Mouse (Mus musculus): ENCODE measurements at regions not wholly inside any gene's neighbourhood (a gene's known extent, or its start where the extent isn't known, plus 50 kb on each side); places are given as distances from the start of the nearest gene placed in this dataset.

DNA sequence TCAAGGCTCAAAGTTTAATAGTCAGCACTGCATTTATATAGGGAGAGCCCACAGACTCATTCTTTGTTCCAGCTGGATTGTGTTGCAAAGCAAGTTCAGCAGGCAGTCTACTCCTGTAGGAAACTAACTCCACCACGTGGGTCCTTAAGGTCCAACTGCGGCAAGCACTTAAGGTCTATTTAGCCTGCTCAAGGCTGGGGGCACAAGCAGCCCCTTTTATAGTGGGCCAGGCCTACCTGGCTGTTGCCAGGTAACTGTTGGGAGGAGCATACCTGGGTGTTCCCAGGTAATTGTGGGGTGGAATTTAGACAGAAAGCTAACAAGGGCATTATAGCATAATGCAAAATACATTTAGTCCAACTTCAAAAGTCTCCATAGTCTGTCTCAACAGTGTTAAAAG, 126.5 kb downstream of the Emp1 start:
- H3K4me2 ChIP-seq = no peak overlapping the region
- no peak overlapping the region for H3K4me3 ChIP-seq
- WGBS = 69% methylated on average over 2 of the region's 2 CpGs
- no peaks in the 10 kb centered on the region for H3K36me3 ChIP-seq (replicated peaks)
- ATAC-seq (replicated peaks) = no peak
- no peak overlapping the region for H3K9ac ChIP-seq
- H3K27me3 ChIP-seq (replicated peaks) = no peaks in the 10 kb centered on the region
- H3K9me3 ChIP-seq = no peaks in the 10 kb centered on the region
- H3K4me1 ChIP-seq = no peaks in the 10 kb centered on the region
- no peak overlapping the region for H3K27ac ChIP-seq

DNA sequence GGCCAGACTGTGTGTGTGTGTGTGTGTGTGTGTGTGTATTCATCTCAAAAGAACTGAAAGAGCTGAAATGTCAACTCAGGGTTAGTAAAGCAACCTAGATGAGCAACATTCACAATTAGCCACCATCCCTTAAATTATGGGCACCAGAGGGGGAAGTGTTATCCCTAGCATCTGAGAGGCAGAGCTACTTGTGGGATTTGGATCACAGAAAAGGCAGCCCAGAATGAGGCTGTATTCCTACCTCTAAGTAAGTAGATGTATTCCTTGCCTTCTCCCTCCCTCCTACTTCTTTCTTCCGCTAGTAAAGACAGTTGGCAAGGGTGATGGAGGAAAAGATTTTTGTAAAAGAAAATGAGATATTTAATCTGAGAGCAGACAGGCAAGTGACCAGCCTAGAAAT, 131.6 kb downstream of the Emp1 start:
- 91% methylated on average over 1 of the region's 1 CpGs for WGBS
- H3K9ac ChIP-seq = no peak overlapping the region
- no peaks in the 10 kb centered on the region for H3K9me3 ChIP-seq
- no peak for ATAC-seq (replicated peaks)
- H3K4me2 ChIP-seq = no peak overlapping the region
- no peaks in the 10 kb centered on the region for H3K36me3 ChIP-seq (replicated peaks)
- no peak overlapping the region for H3K27ac ChIP-seq
- no peaks in the 10 kb centered on the region for H3K4me1 ChIP-seq
- no peaks in the 10 kb centered on the region for H3K27me3 ChIP-seq (replicated peaks)
- no peak overlapping the region for H3K4me3 ChIP-seq

DNA sequence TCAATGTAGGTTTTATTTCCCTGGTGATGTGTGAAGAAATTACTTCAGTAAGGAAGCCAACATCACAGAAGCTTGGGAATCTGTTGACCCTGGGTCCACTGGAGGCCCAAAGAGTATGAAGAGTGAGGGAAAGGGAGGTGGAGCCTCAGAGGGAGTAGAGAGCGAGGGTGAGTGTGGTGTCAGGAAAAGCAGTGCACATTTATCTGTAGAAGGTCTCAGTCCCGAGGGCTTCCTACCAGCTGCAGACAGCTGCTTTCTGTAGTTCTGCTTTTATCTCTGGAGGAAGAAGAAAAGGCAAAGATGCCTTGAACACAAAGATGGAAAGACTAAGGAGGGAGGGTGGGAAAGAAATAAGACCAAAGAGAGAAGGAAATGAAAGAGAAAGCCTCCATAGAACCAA, 133.5 kb downstream of the Emp1 start:
- no peaks in the 10 kb centered on the region for H3K27me3 ChIP-seq (replicated peaks)
- no peaks in the 10 kb centered on the region for H3K9me3 ChIP-seq
- no peak overlapping the region for H3K9ac ChIP-seq
- no peak for ATAC-seq (replicated peaks)
- WGBS = 83% methylated on average over 2 of the region's 2 CpGs
- H3K4me2 ChIP-seq = no peak overlapping the region
- no peaks in the 10 kb centered on the region for H3K36me3 ChIP-seq (replicated peaks)
- no peak overlapping the region for H3K27ac ChIP-seq
- H3K4me1 ChIP-seq = no peaks in the 10 kb centered on the region
- no peak overlapping the region for H3K4me3 ChIP-seq

DNA sequence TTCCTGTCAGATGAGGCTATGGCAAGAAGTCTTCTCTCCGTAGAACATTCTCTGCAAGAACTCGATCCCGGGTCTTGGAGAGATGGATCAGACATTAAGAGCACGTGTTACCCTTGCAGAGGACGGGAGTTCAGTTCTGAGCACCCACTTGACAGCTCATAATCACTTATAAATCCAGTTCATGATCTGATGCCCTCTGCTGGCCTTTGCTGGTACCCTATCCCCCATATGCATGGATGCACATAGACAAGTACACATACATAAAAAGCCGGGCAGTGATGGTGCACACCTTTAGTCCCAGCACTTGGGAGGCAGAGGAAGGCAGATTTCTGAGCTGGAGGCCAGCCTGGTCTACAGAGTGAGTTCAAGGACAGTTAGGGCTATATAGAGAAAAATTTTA, 136.2 kb downstream of the Emp1 start:
- Histone ChIP-seq H3K4me2 (no peak overlapping the region), H3K27ac (no peak overlapping the region), H3K4me1 (no peaks in the 10 kb centered on the region), H3K36me3 (replicated peaks) (no peaks in the 10 kb centered on the region), H3K27me3 (replicated peaks) (no peaks in the 10 kb centered on the region), H3K4me3 (no peak overlapping the region), H3K9ac (no peak overlapping the region), H3K9me3 (no peaks in the 10 kb centered on the region)
- 87% methylated on average over 6 of the region's 6 CpGs for WGBS
- no peak for ATAC-seq (replicated peaks)

DNA sequence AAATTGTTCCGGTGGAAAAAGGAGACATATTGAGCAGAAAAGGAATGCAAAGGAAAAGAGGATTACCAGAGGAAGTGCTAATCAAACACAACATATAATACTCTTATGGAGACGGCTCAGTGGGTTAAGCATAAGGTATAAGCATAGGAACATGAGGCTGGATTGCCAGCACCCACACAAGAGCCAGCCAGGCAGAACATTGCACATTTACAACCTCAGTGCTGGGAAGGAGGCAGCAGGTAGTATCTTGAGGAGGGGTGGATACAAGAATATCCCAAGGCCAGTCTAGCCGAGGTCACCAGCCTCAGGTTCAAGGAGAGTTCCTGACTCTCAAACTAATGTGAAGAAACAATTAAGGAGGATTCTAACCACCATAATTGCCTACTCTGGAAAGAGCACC, 138.0 kb downstream of the Emp1 start:
- Histone ChIP-seq H3K4me1 (no peaks in the 10 kb centered on the region), H3K27me3 (replicated peaks) (no peaks in the 10 kb centered on the region), H3K9me3 (no peaks in the 10 kb centered on the region), H3K4me3 (no peak overlapping the region), H3K36me3 (replicated peaks) (no peaks in the 10 kb centered on the region), H3K9ac (no peak overlapping the region), H3K4me2 (no peak overlapping the region), H3K27ac (no peak overlapping the region)
- 60% methylated on average over 3 of the region's 3 CpGs for WGBS
- no peak for ATAC-seq (replicated peaks)

DNA sequence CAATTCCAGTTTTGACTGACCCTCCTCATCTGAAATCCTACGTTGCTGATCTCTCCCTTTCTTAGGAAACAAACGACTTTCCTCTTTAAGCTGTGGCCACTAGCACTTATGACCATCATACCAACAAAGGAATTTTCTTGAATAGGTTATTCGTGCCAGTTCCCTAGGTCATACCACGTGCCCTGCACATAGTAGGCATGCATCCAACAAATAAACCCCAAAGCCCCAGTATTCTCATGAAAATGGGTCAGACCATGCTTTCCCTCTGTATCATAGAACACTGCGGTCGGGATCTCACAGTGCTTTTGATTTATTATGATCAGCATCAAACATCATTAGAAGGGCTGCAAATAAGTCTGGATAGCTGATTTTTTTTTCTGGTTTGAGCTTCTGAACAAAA, 139.4 kb downstream of the Emp1 start:
- Histone ChIP-seq H3K4me2 (no peak overlapping the region), H3K4me1 (no peaks in the 10 kb centered on the region), H3K36me3 (replicated peaks) (no peaks in the 10 kb centered on the region), H3K4me3 (no peak overlapping the region), H3K9me3 (no peaks in the 10 kb centered on the region), H3K27ac (no peak overlapping the region), H3K9ac (no peak overlapping the region), H3K27me3 (replicated peaks) (no peaks in the 10 kb centered on the region)
- 80% methylated on average over 6 of the region's 6 CpGs for WGBS
- ATAC-seq (replicated peaks) = no peak

DNA sequence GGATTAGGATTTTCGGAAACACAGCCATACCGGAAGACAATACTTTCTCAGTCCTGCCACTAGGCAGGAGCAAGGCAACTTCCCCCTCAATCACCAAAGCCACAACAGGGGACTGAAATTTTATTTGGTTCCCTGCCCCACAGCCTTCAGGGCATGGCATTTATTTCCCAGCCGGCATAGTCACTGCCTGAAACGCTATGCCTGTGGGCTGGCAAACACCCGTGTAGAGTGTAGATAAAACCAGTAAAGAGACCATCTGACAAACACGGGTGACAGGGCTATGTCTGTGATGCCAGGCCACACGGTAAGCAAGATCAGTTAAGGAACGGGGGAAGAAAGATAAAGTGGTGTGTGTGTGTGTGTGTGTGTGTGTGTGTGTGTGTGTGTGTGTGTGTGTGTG, 140.1 kb downstream of the Emp1 start:
- Histone ChIP-seq H3K27me3 (replicated peaks) (no peaks in the 10 kb centered on the region), H3K4me2 (no peak overlapping the region), H3K36me3 (replicated peaks) (no peaks in the 10 kb centered on the region), H3K9me3 (no peaks in the 10 kb centered on the region), H3K4me3 (no peak overlapping the region), H3K9ac (no peak overlapping the region), H3K27ac (no peak overlapping the region), H3K4me1 (no peaks in the 10 kb centered on the region)
- no peak for ATAC-seq (replicated peaks)
- 67% methylated on average over 8 of the region's 8 CpGs for WGBS

DNA sequence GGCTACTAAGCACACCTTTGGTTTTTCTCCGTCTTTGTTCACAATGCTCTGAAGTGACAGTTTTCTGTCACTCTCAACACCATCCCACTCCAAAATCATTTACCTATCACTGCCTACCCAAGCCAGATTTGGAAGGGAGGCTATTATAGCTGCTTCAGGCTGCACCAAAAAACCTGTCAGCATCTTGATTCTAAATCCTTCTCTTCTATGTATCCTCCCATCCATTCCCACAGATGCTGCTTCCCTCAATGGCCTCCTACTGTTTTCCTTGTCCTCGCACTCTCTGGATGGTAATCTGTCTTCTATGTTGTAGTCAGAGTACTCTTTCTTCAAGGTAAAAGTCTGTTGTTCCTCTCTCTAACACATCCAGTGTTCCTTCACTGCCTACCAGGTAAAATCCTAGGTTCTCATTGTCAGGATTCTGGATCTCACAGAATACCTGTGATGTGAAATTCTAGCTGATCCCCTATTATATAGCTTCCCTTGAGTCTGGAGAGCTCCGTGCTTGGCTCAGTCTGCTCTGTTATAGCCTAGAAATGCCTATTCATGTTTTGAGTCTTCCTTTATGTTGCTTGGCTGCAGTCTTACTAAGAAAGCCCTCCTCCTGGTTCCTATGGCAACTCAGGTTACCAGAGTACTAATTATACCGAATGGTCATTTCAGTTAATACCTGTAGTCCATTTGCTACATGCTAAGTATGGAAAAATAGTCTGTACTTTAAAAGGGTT, 156.5 kb downstream of the Emp1 start:
- H3K27ac ChIP-seq = no peak overlapping the region
- peak; percentile 67; the same call in 1 of the 2 replicates for ATAC-seq (replicated peaks)
- WGBS = 33% methylated on average over 4 of the region's 4 CpGs

DNA sequence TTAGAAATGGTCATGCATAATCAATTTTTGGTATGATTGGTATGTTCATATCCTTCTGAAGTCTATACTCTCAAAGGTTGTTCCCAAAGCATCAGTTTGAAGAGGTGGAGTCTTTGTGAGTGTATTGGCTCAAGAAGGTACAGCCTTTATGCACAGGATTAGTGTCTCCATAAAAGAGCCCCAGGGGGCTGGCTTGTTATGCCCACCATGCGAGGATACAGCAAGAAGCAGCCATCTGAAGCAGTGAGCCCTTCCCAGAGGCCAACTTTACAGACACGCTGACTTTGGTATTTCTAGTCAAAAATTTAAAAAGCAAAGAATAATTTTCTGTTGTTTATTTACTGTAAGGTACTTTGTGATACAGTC, 157.1 kb downstream of the Emp1 start:
- WGBS = 18% methylated on average over 2 of the region's 2 CpGs
- no peaks in the 10 kb centered on the region for H3K36me3 ChIP-seq (replicated peaks)
- ATAC-seq (replicated peaks) = 0 out of 2 replicates have a peak, but pooled peaks have one; percentile 52
- no peak overlapping the region for H3K27ac ChIP-seq
- H3K4me3 ChIP-seq = no peak overlapping the region
- H3K9me3 ChIP-seq = no peaks in the 10 kb centered on the region
- peaks cover 19% of the 10 kb centered on the region for H3K4me1 ChIP-seq
- H3K9ac ChIP-seq = no peak overlapping the region
- H3K27me3 ChIP-seq (replicated peaks) = no peaks in the 10 kb centered on the region
- H3K4me2 ChIP-seq = no peak overlapping the region

More for the DNA sequence above, 156.5 kb downstream of the Emp1 start:
- H3K9me3 ChIP-seq = no peaks in the 10 kb centered on the region
- peaks cover 19% of the 10 kb centered on the region for H3K4me1 ChIP-seq
- no peak overlapping the region for H3K9ac ChIP-seq
- no peaks in the 10 kb centered on the region for H3K36me3 ChIP-seq (replicated peaks)
- no peak overlapping the region for H3K4me2 ChIP-seq
- no peak overlapping the region for H3K4me3 ChIP-seq
- no peaks in the 10 kb centered on the region for H3K27me3 ChIP-seq (replicated peaks)

DNA sequence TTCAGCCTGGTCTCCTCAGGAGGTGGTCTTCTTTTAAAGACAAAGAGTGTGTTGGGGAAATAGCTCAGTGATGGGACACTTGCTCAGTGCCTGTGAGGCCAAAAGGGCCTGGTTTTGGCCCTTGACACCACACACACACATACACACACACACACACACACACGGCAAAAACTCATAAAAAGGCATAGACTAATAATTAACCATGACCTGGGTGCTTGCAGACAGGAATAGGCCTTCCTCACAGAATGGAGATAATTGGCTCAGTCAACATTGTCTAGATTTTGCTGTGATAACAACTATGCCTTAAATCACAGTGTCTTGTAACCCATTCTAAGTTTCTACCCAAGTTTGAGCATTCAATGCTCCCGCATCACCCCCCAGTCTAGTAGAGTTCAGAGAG, 158.5 kb downstream of the Emp1 start:
- 74% methylated on average over 2 of the region's 2 CpGs for WGBS
- no peak for ATAC-seq (replicated peaks)
- Histone ChIP-seq H3K4me3 (no peak overlapping the region), H3K9me3 (no peaks in the 10 kb centered on the region), H3K36me3 (replicated peaks) (no peaks in the 10 kb centered on the region), H3K9ac (no peak overlapping the region), H3K4me1 (peaks cover 26% of the 10 kb centered on the region), H3K4me2 (no peak overlapping the region), H3K27ac (no peak overlapping the region), H3K27me3 (replicated peaks) (no peaks in the 10 kb centered on the region)

DNA sequence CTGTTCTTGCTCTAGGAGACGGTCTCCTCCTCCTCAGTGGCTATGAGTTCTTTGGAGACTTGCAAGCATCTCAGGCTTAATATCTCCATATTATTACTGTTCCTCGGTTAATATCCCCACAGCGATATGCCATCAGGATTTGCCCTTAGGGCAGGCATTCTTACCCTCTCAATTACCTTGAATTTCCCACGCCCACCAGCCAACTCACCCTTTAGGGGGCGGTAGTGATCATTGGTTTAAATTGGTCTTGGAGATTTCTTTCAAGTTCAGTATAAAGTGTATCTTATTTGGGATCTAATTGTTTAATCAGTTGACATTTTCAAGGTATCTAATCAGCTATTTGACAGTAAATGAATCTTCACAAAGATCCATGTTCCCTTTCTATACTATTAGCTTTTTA, 162.5 kb downstream of the Emp1 start:
- H3K9me3 ChIP-seq = no peaks in the 10 kb centered on the region

DNA sequence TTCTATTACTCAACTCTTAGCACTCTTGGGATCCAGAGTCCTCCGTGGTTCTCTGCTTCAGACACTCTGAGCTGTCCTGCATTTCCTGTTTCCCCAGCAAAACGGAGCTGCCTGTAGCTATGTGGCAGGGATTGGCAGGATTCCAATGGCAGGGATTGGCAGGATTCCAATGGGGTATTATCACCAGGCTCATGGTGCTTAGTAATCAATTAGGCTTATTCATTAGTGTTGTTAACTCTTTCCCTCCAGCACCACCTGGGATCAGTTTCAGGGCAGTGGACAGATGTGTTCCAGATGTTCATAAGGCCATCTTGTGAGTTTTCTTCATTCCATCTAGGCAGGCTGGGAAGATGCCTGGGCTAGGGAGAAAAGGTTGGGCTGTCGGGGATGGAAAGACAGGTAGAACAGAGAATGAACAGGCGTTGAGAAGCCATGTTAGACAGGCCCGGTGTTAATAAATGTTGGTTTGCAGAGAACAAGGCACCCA, 163.5 kb downstream of the Emp1 start:
- Histone ChIP-seq H3K9me3 (no peaks in the 10 kb centered on the region), H3K27me3 (replicated peaks) (no peaks in the 10 kb centered on the region), H3K36me3 (replicated peaks) (no peaks in the 10 kb centered on the region), H3K4me1 (peaks cover 9% of the 10 kb centered on the region; the same call in 1 of the 2 replicates), H3K9ac (no peak overlapping the region), H3K4me2 (peak overlapping the region; percentile 19), H3K4me3 (no peak overlapping the region), H3K27ac (no peak overlapping the region)
- WGBS = 35% methylated on average over 5 of the region's 5 CpGs
- ATAC-seq (replicated peaks) = peak; percentile 84

More for the DNA sequence above, 162.5 kb downstream of the Emp1 start:
- H3K4me2 ChIP-seq = no peak overlapping the region
- WGBS = 70% methylated on average over 5 of the region's 5 CpGs
- H3K36me3 ChIP-seq (replicated peaks) = no peaks in the 10 kb centered on the region
- peaks cover 11% of the 10 kb centered on the region; the same call in 1 of the 2 replicates for H3K4me1 ChIP-seq
- H3K4me3 ChIP-seq = no peak overlapping the region
- H3K27ac ChIP-seq = no peak overlapping the region
- ATAC-seq (replicated peaks) = no peak
- H3K27me3 ChIP-seq (replicated peaks) = no peaks in the 10 kb centered on the region
- H3K9ac ChIP-seq = no peak overlapping the region

DNA sequence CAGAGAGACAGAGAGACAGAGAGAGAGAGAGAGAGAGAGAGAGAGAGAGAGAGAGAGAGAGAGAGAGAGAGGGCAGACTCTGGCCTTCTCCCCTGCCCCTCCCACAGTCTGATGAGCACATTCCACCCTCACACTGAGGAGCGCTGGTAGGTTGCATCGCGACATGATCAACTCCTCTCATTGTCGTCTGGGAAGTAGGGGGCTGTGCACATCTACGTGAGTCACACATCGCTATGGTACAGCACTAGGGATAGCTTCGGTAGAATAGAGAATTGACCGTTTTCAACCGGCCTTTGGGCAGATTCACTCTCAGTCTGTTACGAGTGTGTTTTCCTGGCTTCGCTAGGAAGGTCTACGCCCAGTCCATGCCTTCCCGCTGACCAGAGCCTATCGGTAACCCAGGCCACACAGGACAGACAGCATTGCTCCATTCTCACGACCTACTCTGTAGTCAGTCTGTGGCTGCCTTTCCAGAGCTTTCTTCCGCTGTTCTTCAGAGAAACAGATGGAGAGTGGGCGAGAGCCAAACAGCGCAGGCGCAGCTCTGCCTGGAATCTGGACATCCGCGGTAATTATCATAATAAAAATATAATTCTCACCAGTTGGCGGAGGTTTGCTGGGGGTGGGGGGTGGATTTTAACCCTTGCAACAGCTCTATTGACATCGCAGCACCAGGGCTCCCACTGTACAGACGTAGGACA, 164.3 kb downstream of the Emp1 start:
- Histone ChIP-seq H3K4me2 (no peak overlapping the region), H3K9me3 (no peaks in the 10 kb centered on the region), H3K4me1 (peaks cover 9% of the 10 kb centered on the region; the same call in 1 of the 2 replicates), H3K9ac (no peak overlapping the region), H3K27me3 (replicated peaks) (no peaks in the 10 kb centered on the region), H3K27ac (no peak overlapping the region), H3K4me3 (no peak overlapping the region), H3K36me3 (replicated peaks) (no peaks in the 10 kb centered on the region)
- WGBS = 74% methylated on average over 24 of the region's 24 CpGs
- ATAC-seq (replicated peaks) = peak; percentile 68; the same call in 1 of the 2 replicates

Data from midbrain, embryonic 15.5 days (tissue).